Mouse (Mus musculus) neural tube, embryonic 13.5 days (tissue): Measurements from ENCODE around the gene Gm49384. TPM values are rescaled to one million over a fixed set of nuclear protein-coding genes. Genes with fewer than 3 reads are reported as not detected.

Experiments used
- ATAC-seq: fragments of 200-750 bp; cut with Nextera tagmentation; 2 replicates; pipeline ENCODE4 v1.8.0; 2017; ENCODE audit warnings: low read depth, mild to moderate bottlenecking, moderate TSS enrichment, moderate library complexity
- H3K27ac ChIP-seq: fragments of 300-500 bp; sonication (generic); replicated peaks from 2 replicates; pipeline ENCODE4 v1.5.1; 2015; ENCODE audit warnings: moderate library complexity, mild to moderate bottlenecking, inconsistent platforms
- H3K27me3 ChIP-seq: fragments of 300-500 bp; sonication (generic); 2 replicates; pipeline ENCODE4 v1.6.1; 2015; ENCODE audit warnings: mild to moderate bottlenecking, inconsistent platforms
- H3K36me3 ChIP-seq: fragments of 300-500 bp; sonication (generic); 2 replicates; pipeline ENCODE4 v1.6.1; 2015; ENCODE audit warnings: mild to moderate bottlenecking, inconsistent platforms
- H3K4me1 ChIP-seq: fragments of 300-500 bp; sonication (generic); replicated peaks from 2 replicates; pipeline ENCODE4 v1.6.1; 2015; ENCODE audit warnings: inconsistent platforms
- H3K4me2 ChIP-seq: fragments of 300-500 bp; sonication (generic); 2 replicates; pipeline ENCODE4 v1.6.1; 2015; ENCODE audit warnings: inconsistent platforms, mild to moderate bottlenecking, moderate library complexity
- H3K4me3 ChIP-seq: fragments of 300-500 bp; sonication (generic); 2 replicates; pipeline ENCODE4 v1.5.1; 2015; ENCODE audit warnings: mild to moderate bottlenecking, inconsistent platforms
- H3K9ac ChIP-seq: fragments of 300-500 bp; sonication (generic); 2 replicates; pipeline ENCODE4 v1.6.1; 2015; ENCODE audit warnings: moderate library complexity, mild to moderate bottlenecking, inconsistent platforms
- H3K9me3 ChIP-seq: fragments of 300-500 bp; sonication (generic); 2 replicates; pipeline ENCODE4 v1.6.1; 2016; ENCODE audit warnings: inconsistent platforms
- WGBS: fragments of 180-500 bp; shearing (Covaris S2); methylation state at CpG from one replicate; pipeline ENCODE4 v1.1.7; 2015; 5-methylcytosine and 5-hydroxymethylcytosine counted together
- polyA plus RNA-seq: library from polyadenylated mRNA; unstranded; fragments of >200 nt; fragmentation: Nextera tagmentation; extraction: Ambion mirVana; gene quantifications from 2 replicates; pipeline ENCODE4 v1.2.1, GENCODE M21; 2015

Gene Gm49384
- polyA plus RNA-seq, 1 experiment from 2014 or later: 15.1 TPM

DNA sequence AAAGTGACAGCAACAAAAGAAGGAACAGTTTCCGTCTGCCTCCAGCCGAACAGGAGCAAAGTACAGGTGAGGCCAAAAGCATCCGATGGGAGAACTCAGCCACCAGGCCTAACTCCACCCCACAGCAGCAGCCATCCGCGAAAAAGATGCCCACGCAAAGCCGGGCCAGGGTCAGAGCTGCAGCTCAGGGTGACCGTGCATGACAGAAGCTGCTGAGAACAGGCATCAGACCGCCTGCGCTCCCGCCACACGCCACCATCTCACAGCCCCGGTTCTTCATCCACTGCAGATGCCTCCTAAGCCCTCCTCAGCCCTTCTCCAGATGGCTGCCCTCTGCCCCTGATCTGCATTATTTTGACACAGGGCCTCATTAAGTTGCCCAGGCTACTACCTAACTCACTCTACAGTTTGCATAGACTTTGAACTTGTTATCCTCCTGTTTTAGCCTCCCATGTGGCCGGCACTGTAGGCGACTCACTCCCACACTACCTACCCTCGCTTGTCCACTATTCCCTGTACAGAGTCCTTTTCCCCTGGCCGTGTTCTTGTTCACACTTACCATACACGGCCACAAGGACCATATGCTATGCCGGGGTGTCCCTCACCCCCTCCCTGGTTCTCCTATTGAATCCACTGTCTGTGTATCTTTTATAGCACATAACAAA, 16.7 kb upstream of the Gm49384 start:
- WGBS: 94% methylated on average over 19 of the region's 19 CpGs

DNA sequence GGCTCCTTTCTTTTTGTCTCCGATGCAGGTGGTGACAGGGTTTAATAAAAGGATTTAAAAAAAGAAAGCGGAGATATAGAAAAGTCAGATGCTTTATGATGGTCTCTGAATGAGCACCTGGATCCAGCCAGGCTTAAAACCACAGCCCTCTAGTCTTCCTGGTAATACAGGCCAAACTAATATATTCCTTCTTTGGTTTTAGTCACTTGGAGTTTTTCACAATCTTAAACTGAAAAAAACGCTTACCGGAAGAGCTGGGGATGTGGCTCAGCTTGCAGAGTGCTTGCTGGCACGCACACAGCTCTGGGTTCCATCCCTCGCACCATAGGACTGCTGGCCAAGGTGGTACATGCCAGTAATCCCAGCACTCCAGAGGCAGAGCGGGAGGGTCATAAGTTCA, 12.5 kb upstream of the Gm49384 start:
- Histone ChIP-seq H3K4me2 (no peak overlapping the region), H3K9ac (no peak overlapping the region), H3K4me3 (no peak overlapping the region), H3K4me1 (no peaks in the 10 kb centered on the region), H3K36me3 (no peaks in the 10 kb centered on the region), H3K27me3 (no peaks in the 10 kb centered on the region), H3K9me3 (no peaks in the 10 kb centered on the region), H3K27ac (no peak overlapping the region)
- no peak for ATAC-seq
- 93% methylated on average over 7 of the region's 7 CpGs for WGBS

More for the DNA sequence above, 16.7 kb upstream of the Gm49384 start:
- Histone ChIP-seq H3K27me3 (no peaks in the 10 kb centered on the region), H3K4me2 (no peak overlapping the region), H3K9me3 (no peaks in the 10 kb centered on the region), H3K36me3 (no peaks in the 10 kb centered on the region), H3K27ac (no peak overlapping the region), H3K4me3 (no peak overlapping the region), H3K4me1 (no peaks in the 10 kb centered on the region), H3K9ac (no peak overlapping the region)
- ATAC-seq: no peak

DNA sequence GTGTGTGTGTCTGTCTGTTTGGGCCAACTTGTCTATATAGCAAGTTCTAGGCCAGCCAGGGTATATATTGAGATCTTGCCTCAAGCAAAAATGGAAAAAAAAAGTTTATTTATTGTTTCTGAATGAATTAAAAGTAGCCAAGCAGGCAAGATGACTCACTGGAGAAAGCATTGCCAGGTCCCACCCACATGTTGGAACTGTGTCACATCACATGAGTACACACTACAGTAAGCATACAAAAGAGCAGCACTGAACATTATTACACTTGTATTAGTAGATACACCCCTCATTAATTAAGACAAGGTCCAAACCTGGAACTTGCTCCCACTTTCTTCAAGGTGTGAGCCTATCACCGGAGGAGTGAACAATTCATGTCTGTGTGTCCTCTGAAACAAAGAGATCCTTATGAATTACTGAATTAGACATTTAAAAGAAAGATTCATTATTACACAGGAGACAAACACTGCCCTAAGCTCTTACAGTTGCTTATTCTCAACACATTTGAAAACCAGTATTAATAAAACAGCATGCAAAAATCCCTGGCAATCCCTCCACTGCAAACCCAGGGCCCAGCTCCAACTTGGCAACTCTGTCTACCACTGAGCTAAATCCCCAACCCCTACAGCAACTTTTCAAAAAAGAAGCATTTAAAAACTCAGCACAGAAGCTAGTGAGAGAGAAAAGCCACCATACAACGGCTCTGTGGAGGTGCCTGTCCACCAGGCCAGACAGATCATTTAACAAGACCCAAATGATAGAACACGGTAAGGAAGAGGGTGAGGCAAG, 11.1 kb upstream of the Gm49384 start:
- no peak overlapping the region for H3K4me2 ChIP-seq
- no peak for ATAC-seq
- no peak overlapping the region for H3K4me3 ChIP-seq
- no peaks in the 10 kb centered on the region for H3K27me3 ChIP-seq
- H3K4me1 ChIP-seq: no peaks in the 10 kb centered on the region
- no peak overlapping the region for H3K9ac ChIP-seq
- H3K9me3 ChIP-seq: no peaks in the 10 kb centered on the region
- no peaks in the 10 kb centered on the region for H3K36me3 ChIP-seq
- 92% methylated on average over 3 of the region's 3 CpGs for WGBS
- H3K27ac ChIP-seq: no peak overlapping the region

DNA sequence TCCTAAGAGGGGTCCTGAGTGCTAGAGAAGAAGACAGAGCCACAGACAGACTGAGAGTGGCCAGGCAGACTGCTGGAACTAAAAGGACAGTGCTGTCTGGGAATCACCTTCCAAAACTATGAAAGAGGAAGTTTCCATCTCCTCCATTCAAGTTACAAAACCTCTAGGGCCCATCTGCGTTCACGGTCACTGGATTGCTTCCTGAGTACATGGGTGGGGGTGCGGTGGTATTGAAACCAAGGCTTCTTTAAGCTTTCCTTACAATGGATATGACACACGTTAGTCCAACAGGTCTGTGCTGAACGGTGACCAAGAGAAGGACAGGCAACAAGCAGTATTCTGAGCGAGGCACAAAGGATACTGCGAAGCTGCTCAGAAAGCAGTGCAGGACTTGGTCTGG, 10.3 kb upstream of the Gm49384 start:
- Histone ChIP-seq H3K9me3 (no peaks in the 10 kb centered on the region), H3K4me3 (no peak overlapping the region), H3K4me1 (no peaks in the 10 kb centered on the region), H3K27ac (no peak overlapping the region), H3K4me2 (no peak overlapping the region), H3K27me3 (no peaks in the 10 kb centered on the region), H3K36me3 (no peaks in the 10 kb centered on the region; the same call in 1 of the 2 replicates), H3K9ac (no peak overlapping the region)
- WGBS: 95% methylated on average over 7 of the region's 7 CpGs
- no peak for ATAC-seq

DNA sequence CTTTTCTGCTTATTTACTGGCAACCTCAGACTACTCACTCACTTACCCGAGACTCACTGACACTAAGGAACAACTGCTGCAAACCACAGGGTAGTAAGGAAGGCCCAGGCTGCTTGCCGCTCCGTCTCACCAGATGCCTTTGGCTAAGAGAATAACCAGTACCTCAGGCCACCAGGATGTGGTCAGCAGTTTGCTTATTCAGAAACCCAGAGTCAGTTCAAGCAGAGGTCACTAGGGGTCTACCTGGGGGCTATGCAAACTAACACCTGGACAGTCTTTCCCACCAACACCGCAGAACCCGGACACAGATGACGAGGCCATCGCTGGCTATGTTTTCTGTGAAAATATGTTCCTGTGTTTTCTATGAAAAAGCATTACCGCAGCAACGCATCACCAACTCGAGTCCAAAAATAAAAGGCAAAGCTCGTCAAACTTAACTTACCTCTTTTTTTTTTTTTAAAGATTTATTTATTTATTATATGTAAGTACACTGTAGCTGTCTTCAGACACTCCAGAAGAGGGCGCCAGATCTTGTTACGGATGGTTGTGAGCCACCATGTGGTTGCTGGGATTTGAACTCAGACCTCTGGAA, 9.2 kb upstream of the Gm49384 start:
- H3K9ac ChIP-seq: no peak overlapping the region
- no peaks in the 10 kb centered on the region for H3K27me3 ChIP-seq
- H3K4me3 ChIP-seq: no peak overlapping the region
- H3K4me2 ChIP-seq: no peak overlapping the region
- H3K27ac ChIP-seq: no peak overlapping the region
- H3K36me3 ChIP-seq: no peaks in the 10 kb centered on the region; the same call in 1 of the 2 replicates
- H3K9me3 ChIP-seq: no peaks in the 10 kb centered on the region
- ATAC-seq: no peak
- no peaks in the 10 kb centered on the region for H3K4me1 ChIP-seq
- WGBS: 96% methylated on average over 13 of the region's 13 CpGs

DNA sequence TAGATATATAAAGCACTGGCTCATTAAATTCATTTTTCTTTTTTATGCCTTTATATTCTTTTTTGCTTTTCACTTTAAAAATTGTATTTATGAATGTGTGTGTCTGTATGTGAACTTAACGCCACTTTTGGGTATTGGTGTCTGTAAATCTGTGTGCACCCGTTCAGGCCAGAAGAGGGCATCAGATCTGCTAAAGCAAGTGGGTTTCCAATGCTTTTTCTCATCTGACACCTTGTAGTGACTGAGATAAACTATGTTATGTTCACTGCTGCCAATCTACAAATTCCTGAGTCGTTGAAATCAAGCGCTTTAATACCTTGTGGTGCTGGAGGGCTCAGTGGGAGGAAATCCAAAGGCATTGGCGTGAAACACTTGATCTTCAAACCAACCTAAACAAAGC, 7.0 kb upstream of the Gm49384 start:
- Histone ChIP-seq H3K9me3 (no peaks in the 10 kb centered on the region), H3K27ac (no peak overlapping the region), H3K4me2 (no peak overlapping the region), H3K4me1 (no peaks in the 10 kb centered on the region), H3K9ac (no peak overlapping the region), H3K27me3 (no peaks in the 10 kb centered on the region), H3K36me3 (no peaks in the 10 kb centered on the region; the same call in 1 of the 2 replicates), H3K4me3 (no peak overlapping the region)
- 86% methylated on average over 5 of the region's 5 CpGs for whole genome bisulfite sequencing
- ATAC-seq: no peak

DNA sequence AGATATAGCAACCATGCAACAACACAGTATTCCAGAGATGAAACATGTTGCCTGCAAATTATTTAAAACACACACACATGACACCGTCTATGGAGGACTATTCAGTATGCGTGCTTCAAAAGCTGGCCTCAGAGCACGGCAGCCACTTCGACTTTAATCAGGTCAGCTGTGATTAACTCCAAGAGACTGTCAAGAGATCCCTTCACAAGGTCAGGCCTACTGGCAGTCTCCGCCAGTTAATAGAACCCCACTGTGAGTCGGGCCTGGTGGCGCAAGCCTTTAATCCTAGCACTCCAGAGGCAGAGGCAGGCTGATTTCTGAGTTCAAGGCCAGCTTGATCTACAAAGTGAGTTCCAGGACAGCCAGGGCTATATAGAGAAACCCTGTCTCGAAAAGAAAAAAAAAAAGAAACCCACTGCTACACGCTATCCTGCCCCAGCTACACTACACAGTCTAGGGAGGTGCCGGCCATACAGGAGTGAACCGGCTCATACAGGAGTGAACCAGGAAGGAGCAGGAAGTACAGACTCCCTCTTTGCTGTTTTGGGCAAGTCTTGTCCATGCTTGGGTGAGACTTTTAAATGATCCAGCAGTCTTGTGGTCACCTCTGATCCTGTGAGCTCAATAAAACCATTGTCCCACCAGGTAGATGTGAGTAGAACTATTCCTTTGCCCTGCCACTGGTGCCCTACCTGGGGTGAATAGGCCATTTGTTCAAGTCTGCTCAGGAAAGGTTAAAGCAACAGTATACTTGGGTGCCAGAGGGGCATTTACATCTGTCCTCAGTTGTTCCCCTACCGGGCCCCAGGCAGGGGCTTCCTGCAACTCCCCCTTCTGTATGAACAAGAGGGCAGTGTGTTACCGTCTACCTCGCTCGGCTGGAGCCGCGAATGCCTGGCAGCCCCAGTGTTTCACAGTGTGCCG, 6.3 kb upstream of the Gm49384 start:
- 88% methylated on average over 18 of the region's 18 CpGs for WGBS
- Histone ChIP-seq H3K4me2 (no peak overlapping the region), H3K27me3 (no peaks in the 10 kb centered on the region), H3K36me3 (no peaks in the 10 kb centered on the region; the same call in 1 of the 2 replicates), H3K27ac (no peak overlapping the region), H3K9ac (no peak overlapping the region), H3K4me1 (no peaks in the 10 kb centered on the region), H3K9me3 (no peaks in the 10 kb centered on the region), H3K4me3 (no peak overlapping the region)
- no peak for ATAC-seq

DNA sequence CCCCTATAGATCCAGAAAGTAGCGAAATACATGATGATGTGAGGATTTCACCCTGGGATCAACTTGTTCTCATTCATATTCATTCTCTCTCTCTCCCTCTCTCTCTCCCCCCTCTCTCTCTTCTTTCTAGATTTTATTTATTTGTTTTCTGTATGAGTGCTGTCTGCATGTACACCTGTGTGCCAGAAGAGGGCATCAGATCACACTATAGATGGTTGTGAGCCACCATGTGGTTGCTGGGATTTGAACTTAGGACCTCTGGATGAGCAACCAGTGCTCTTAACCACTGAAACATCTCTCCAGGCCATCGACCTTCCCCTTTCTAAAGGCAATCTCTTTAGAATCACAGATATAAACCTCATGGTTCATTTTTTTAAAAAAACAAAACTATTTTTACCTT, 4.5 kb upstream of the Gm49384 start:
- 88% methylated on average over 2 of the region's 2 CpGs for WGBS
- Histone ChIP-seq H3K4me1 (0 out of 2 replicates have a peak, but pooled peaks cover 2% of the 10 kb centered on the region), H3K9me3 (no peaks in the 10 kb centered on the region), H3K27ac (no peak overlapping the region), H3K4me2 (no peak overlapping the region), H3K9ac (no peak overlapping the region), H3K36me3 (no peaks in the 10 kb centered on the region; the same call in 1 of the 2 replicates), H3K4me3 (no peak overlapping the region), H3K27me3 (no peaks in the 10 kb centered on the region)
- no peak for ATAC-seq

DNA sequence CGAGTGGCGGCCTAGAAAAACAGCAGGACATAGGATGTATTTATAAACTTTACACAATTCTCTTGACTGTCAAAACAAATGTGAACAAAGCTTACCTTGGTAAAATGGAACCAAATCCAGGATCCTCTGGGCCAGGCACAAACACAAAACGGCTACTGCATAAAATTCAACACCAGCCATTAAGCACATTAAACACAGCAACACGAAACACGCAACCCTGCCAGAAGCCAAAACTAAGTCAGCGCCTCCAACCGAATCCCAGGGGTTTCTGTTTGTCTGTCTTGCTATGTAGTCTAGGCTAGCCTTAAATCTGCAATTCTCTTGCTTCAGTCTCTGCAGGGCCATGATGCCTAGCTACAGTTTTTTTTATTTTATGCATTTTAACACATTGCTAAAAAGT, 3.9 kb upstream of the Gm49384 start:
- ATAC-seq: no peak
- Histone ChIP-seq H3K4me2 (no peak overlapping the region), H3K36me3 (no peaks in the 10 kb centered on the region; the same call in 1 of the 2 replicates), H3K4me3 (no peak overlapping the region), H3K4me1 (0 out of 2 replicates have a peak, but pooled peaks cover 2% of the 10 kb centered on the region), H3K9me3 (no peaks in the 10 kb centered on the region), H3K9ac (no peak overlapping the region), H3K27ac (no peak overlapping the region), H3K27me3 (no peaks in the 10 kb centered on the region)
- WGBS: 94% methylated on average over 7 of the region's 7 CpGs

DNA sequence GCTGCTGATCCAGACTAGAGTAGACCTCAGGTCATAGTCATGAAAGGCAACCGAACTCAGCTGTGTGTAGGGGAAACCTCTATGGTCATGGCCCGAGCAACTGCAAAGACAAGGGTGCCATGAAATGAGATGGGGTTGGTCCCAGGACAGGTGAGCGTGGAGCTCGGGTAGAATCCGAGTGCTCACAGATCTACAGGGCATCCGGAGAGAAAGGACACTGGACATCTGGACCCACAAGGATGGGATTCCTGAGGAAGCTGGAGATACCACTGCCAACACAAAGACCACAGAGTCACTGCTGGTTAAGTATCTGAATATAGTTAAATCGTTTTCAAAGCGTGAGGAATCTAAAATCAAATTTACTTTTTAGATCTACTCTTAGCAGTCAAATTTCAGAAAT, 3.3 kb upstream of the Gm49384 start:
- 94% methylated on average over 8 of the region's 8 CpGs for whole genome bisulfite sequencing
- no peaks in the 10 kb centered on the region for H3K27me3 ChIP-seq
- no peak overlapping the region for H3K4me2 ChIP-seq
- H3K9ac ChIP-seq: no peak overlapping the region
- H3K9me3 ChIP-seq: no peaks in the 10 kb centered on the region
- H3K4me3 ChIP-seq: no peak overlapping the region
- no peak for ATAC-seq
- H3K4me1 ChIP-seq: 0 out of 2 replicates have a peak, but pooled peaks cover 2% of the 10 kb centered on the region
- H3K27ac ChIP-seq: no peak overlapping the region
- no peaks in the 10 kb centered on the region; the same call in 1 of the 2 replicates for H3K36me3 ChIP-seq

DNA sequence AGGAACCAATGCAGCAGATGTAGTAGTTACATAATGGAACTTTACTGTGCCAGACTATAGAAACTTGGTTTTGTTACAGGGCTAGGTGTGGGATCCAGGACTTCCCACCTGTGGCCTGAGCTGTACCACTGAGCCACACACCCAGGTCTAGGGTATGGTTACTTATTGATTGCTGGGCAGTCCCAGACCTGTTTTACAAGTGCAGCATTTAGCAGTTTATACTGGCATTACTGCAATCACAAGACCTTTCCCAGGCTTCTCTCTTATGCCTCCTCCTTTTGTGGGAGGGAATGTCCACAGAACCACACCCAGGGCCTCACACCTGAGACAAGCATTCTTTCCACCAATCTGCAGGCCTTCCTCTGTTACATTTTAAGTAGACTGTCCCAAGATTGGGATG, 5.1 kb downstream of the Gm49384 start:
- peak overlapping the region; percentile 97 for H3K4me2 ChIP-seq

More for the DNA sequence above, 5.1 kb downstream of the Gm49384 start:
- H3K9ac ChIP-seq: 0 out of 2 replicates have a peak overlapping the region, but pooled peaks have one; percentile 18
- H3K27me3 ChIP-seq: no peaks in the 10 kb centered on the region
- peaks cover 35% of the 10 kb centered on the region for H3K4me1 ChIP-seq
- 0 out of 2 replicates have a peak overlapping the region, but pooled peaks have one; percentile 2 for H3K4me3 ChIP-seq
- no peaks in the 10 kb centered on the region for H3K9me3 ChIP-seq
- H3K36me3 ChIP-seq: peaks cover 11% of the 10 kb centered on the region
- ATAC-seq: no peak
- H3K27ac ChIP-seq: no peak overlapping the region
